Mouse (Mus musculus) MEL (cell line): ENCODE results near the gene Nat14.

Source experiments
- CTCF ChIP-seq, 3 experiments: IDR thresholded peaks in 2 of 3; conservative IDR thresholded peaks in 1 of 3; 2 replicates each; pipeline ENCODE4 v1.5.1; 2011 to 2012; ENCODE audit warnings: low read length in 3 of 3, low read depth in 2 of 3, mild to moderate bottlenecking in 2 of 3, improper control_type of control experiment in 1 of 3, inconsistent platforms in 1 of 3, mixed read lengths in 1 of 3, moderate library complexity in 1 of 3; ENCODE audit not compliant: control insufficient read depth in 1 of 3, insufficient read depth in 1 of 3, poor library complexity in 1 of 3, severe bottlenecking in 1 of 3
- EP300 ChIP-seq, 2 experiments: IDR thresholded peaks; 2 replicates each; pipeline ENCODE4 v1.6.1; 2011; ENCODE audit warnings: improper control_type of control experiment in 2 of 2, low read length in 2 of 2, low read depth in 1 of 2, mild to moderate bottlenecking in 1 of 2
- NELFE ChIP-seq: IDR thresholded peaks from 2 replicates; pipeline ENCODE4 v1.6.1; 2011; ENCODE audit warnings: low read depth, low read length, improper control_type of control experiment
- POLR2A ChIP-seq, 2 experiments: IDR thresholded peaks; 2 replicates each; pipeline ENCODE4 v1.6.1; 2011 to 2012; ENCODE audit warnings: low read length in 2 of 2, mild to moderate bottlenecking in 2 of 2, control low read depth in 1 of 2, improper control_type of control experiment in 1 of 2, low read depth in 1 of 2, moderate library complexity in 1 of 2; ENCODE audit not compliant: control insufficient read depth in 1 of 2, insufficient read depth in 1 of 2, poor library complexity in 1 of 2
- POLR2AphosphoS5 ChIP-seq: IDR thresholded peaks from 2 replicates; pipeline ENCODE4 v1.6.1; 2012; ENCODE audit warnings: low read depth, borderline replicate concordance, mild to moderate bottlenecking, inconsistent platforms, low read length, moderate library complexity, mixed read lengths
- UBTF ChIP-seq: IDR thresholded peaks from 2 replicates; pipeline ENCODE4 v1.6.1; 2012; ENCODE audit warnings: low read depth, mild to moderate bottlenecking, inconsistent platforms, low read length, improper control_type of control experiment, moderate library complexity, borderline replicate concordance; ENCODE audit not compliant: insufficient read depth
- USF2 ChIP-seq, 2 experiments: IDR thresholded peaks; 2 replicates each; pipeline ENCODE4 v1.6.1; 2011 to 2012; ENCODE audit warnings: improper control_type of control experiment in 2 of 2, low read length in 2 of 2, borderline replicate concordance in 1 of 2, inconsistent platforms in 1 of 2, low read depth in 1 of 2, mild to moderate bottlenecking in 1 of 2; ENCODE audit not compliant: insufficient read depth in 1 of 2
- ZC3H11A ChIP-seq: IDR thresholded peaks from 2 replicates; pipeline ENCODE4 v1.6.1; 2012; ENCODE audit warnings: low read depth, mild to moderate bottlenecking, inconsistent platforms, low read length, improper control_type of control experiment

DNA sequence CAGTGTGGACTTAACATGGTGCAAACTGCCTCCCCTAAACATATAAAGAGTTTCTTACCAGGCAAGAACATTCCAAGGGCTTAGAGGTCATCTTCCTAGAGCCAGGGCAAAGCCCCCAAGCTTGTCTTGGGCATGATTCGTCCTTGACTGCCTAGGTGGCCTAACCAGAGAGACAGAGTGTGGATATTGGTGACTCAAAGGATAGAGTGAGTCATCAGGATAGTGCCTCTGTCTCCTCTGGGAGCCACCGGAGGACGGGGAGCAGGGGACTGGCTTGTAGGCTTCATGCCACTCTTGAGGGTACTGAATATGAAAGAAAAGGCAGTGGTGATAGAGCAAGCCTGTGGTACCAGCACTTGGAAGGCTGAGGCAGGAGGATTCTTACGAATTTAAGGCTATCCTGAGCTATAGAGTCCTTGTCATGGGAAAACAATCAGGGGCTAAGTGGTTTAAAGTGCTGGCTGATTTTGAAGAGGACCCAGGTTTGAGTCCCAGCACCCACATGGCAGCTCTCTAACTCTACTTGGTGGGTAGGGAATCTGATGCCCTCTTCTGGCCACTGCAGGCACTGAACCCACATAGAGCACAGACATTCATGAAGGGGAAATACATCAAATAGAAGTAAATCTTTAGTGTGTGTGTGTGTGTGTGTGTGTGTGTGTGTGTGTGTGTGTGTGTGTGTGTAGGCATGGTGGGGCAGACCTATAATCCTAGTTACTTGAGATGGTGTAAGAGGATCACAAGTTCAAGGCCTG lies 12.5 kb downstream of the Nat14 start:
- TF ChIP-seq NELFE (no peak), ZC3H11A (0 out of 2 replicates have a peak, but pooled peaks have one; percentile 20), UBTF (no peak), POLR2A (IDR thresholded peaks at IDR 0.05; ENCODE audit: control insufficient read depth in 1 of 2, insufficient read depth in 1 of 2, low read depth in 1 of 2, low read length in 2 of 2, poor library complexity in 1 of 2) (no peak), CTCF (IDR thresholded peaks at IDR 0.05 in 2 of 3, conservative IDR thresholded peaks at IDR 0.05 in 1 of 3; ENCODE audit: control insufficient read depth in 1 of 3, insufficient read depth in 1 of 3, low read depth in 2 of 3, low read length in 3 of 3, poor library complexity in 1 of 3, severe bottlenecking in 1 of 3) (peak; percentile 40 to 53 (median 48)), POLR2AphosphoS5 (no peak), USF2 (IDR thresholded peaks at IDR 0.05; ENCODE audit: borderline replicate concordance in 1 of 2, insufficient read depth in 1 of 2, low read depth in 1 of 2, low read length in 2 of 2) (no peak), EP300 (IDR thresholded peaks at IDR 0.05; ENCODE audit: low read depth in 1 of 2, low read length in 2 of 2) (no peak)
